Mouse (Mus musculus) MEL (cell line): Measurements from ENCODE around the gene Tenm3. TPM values are rescaled to one million over a fixed set of nuclear protein-coding genes. Genes with fewer than 3 reads are reported as not detected.

Experiments
- DNase-seq: peaks from one replicate; pipeline ENCODE4 v3.0.0; 2011; ENCODE audit warnings: low read depth, low spot score
- H3K27ac ChIP-seq: 2 replicates; pipeline ENCODE4 v1.5.1; 2012; ENCODE audit warnings: low read depth, mild to moderate bottlenecking, control low read depth, low read length, moderate library complexity; ENCODE audit not compliant: control insufficient read depth
- H3K27me3 ChIP-seq, 2 experiments: fragments of 150-350 bp in 1 of 2; sonication (generic) in 1 of 2; 2 replicates each; pipeline ENCODE4 v1.6.1; 2012; ENCODE audit warnings: low read length in 2 of 2, mild to moderate bottlenecking in 2 of 2, improper control_type of control experiment in 1 of 2, moderate library complexity in 1 of 2; ENCODE audit not compliant: insufficient read depth in 2 of 2, control insufficient read depth in 1 of 2
- H3K36me3 ChIP-seq, 2 experiments: 2 replicates each; pipeline ENCODE4 v1.6.1; 2012 to 2014; ENCODE audit warnings: low read length in 2 of 2, improper control_type of control experiment in 1 of 2, inconsistent platforms in 1 of 2, mild to moderate bottlenecking in 1 of 2; ENCODE audit not compliant: insufficient read depth in 2 of 2, control insufficient read depth in 1 of 2
- H3K4me1 ChIP-seq, 2 experiments: fragments of 150-350 bp in 1 of 2; sonication (generic) in 1 of 2; 2 replicates each; pipeline ENCODE4 v1.6.1; 2012; ENCODE audit warnings: low read length in 2 of 2, improper control_type of control experiment in 1 of 2, mild to moderate bottlenecking in 1 of 2; ENCODE audit not compliant: insufficient read depth in 2 of 2, control insufficient read depth in 1 of 2
- H3K4me3 ChIP-seq, 2 experiments: fragments of 150-350 bp in 1 of 2; sonication (generic) in 1 of 2; 2 replicates each; pipeline ENCODE4 v1.5.1; 2012; ENCODE audit warnings: low read depth in 2 of 2, low read length in 2 of 2, mild to moderate bottlenecking in 2 of 2, moderate library complexity in 2 of 2, control low read depth in 1 of 2, improper control_type of control experiment in 1 of 2; ENCODE audit not compliant: control insufficient read depth in 1 of 2, insufficient read depth in 1 of 2
- H3K79me2 ChIP-seq: 2 replicates; pipeline ENCODE4 v1.6.1; 2012; ENCODE audit warnings: mild to moderate bottlenecking, low read length, moderate library complexity; ENCODE audit not compliant: control insufficient read depth, poor library complexity, insufficient read depth
- H3K9ac ChIP-seq: 2 replicates; pipeline ENCODE4 v1.6.1; 2012; ENCODE audit warnings: low read depth, mild to moderate bottlenecking, control low read depth, low read length, moderate library complexity; ENCODE audit not compliant: control insufficient read depth, poor library complexity, severe bottlenecking
- H3K9me3 ChIP-seq: fragments of 150-350 bp; sonication (generic); replicated peaks from 2 replicates; pipeline ENCODE4 v1.6.1; 2012; ENCODE audit warnings: mild to moderate bottlenecking, low read length, improper control_type of control experiment, moderate library complexity; ENCODE audit not compliant: insufficient read depth
- BHLHE40 ChIP-seq: IDR thresholded peaks from 2 replicates; pipeline ENCODE4 v1.6.1; 2012; ENCODE audit warnings: low read depth, mild to moderate bottlenecking, inconsistent platforms, low read length, improper control_type of control experiment, borderline replicate concordance
- CTCF ChIP-seq, 3 experiments: IDR thresholded peaks in 2 of 3; conservative IDR thresholded peaks in 1 of 3; 2 replicates each; pipeline ENCODE4 v1.5.1; 2011 to 2012; ENCODE audit warnings: low read length in 3 of 3, low read depth in 2 of 3, mild to moderate bottlenecking in 2 of 3, improper control_type of control experiment in 1 of 3, inconsistent platforms in 1 of 3, mixed read lengths in 1 of 3, moderate library complexity in 1 of 3; ENCODE audit not compliant: control insufficient read depth in 1 of 3, insufficient read depth in 1 of 3, poor library complexity in 1 of 3, severe bottlenecking in 1 of 3
- E2F4 ChIP-seq: IDR thresholded peaks from 2 replicates; pipeline ENCODE4 v1.6.1; 2011; ENCODE audit warnings: low read depth, low read length, improper control_type of control experiment, borderline replicate concordance
- ELF1 ChIP-seq: IDR thresholded peaks from 2 replicates; pipeline ENCODE4 v1.6.1; 2014; ENCODE audit warnings: low read depth, mild to moderate bottlenecking, inconsistent platforms, low read length, improper control_type of control experiment, moderate library complexity
- GATA1 ChIP-seq: IDR thresholded peaks from 2 replicates; pipeline ENCODE4 v1.6.1; 2011; ENCODE audit warnings: low read depth, low read length, improper control_type of control experiment
- HCFC1 ChIP-seq: IDR thresholded peaks from 2 replicates; pipeline ENCODE4 v1.6.1; 2012; ENCODE audit warnings: low read depth, mild to moderate bottlenecking, inconsistent platforms, low read length, improper control_type of control experiment, moderate library complexity
- KAT2A ChIP-seq: conservative IDR thresholded peaks from 2 replicates; pipeline ENCODE4 v1.6.1; 2012; ENCODE audit warnings: low read depth, low read length, improper control_type of control experiment, inconsistent platforms
- MAZ ChIP-seq: IDR thresholded peaks from 2 replicates; pipeline ENCODE4 v1.6.1; 2012; ENCODE audit warnings: low read depth, mild to moderate bottlenecking, inconsistent platforms, low read length, improper control_type of control experiment
- MEF2A ChIP-seq: IDR thresholded peaks from 2 replicates; pipeline ENCODE4 v1.6.1; 2014; ENCODE audit warnings: low read depth, mild to moderate bottlenecking, inconsistent platforms, low read length, improper control_type of control experiment; ENCODE audit not compliant: poor library complexity, insufficient replicate concordance, severe bottlenecking; ENCODE audit errors: extremely low read depth
- POLR2A ChIP-seq, 2 experiments: IDR thresholded peaks; 2 replicates each; pipeline ENCODE4 v1.6.1; 2011 to 2012; ENCODE audit warnings: low read length in 2 of 2, mild to moderate bottlenecking in 2 of 2, control low read depth in 1 of 2, improper control_type of control experiment in 1 of 2, low read depth in 1 of 2, moderate library complexity in 1 of 2; ENCODE audit not compliant: control insufficient read depth in 1 of 2, insufficient read depth in 1 of 2, poor library complexity in 1 of 2
- POLR2AphosphoS2 ChIP-seq: IDR thresholded peaks from 2 replicates; pipeline ENCODE4 v1.6.1; 2011; ENCODE audit warnings: low read length, improper control_type of control experiment
- POLR2AphosphoS5 ChIP-seq: IDR thresholded peaks from 2 replicates; pipeline ENCODE4 v1.6.1; 2012; ENCODE audit warnings: low read depth, borderline replicate concordance, mild to moderate bottlenecking, inconsistent platforms, low read length, moderate library complexity, mixed read lengths
- RAD21 ChIP-seq: IDR thresholded peaks from 2 replicates; pipeline ENCODE4 v1.6.1; 2011; ENCODE audit warnings: mild to moderate bottlenecking, low read depth, low read length, improper control_type of control experiment
- RCOR1 ChIP-seq: IDR thresholded peaks from 2 replicates; pipeline ENCODE4 v1.6.1; 2012; ENCODE audit warnings: low read depth, mild to moderate bottlenecking, inconsistent platforms, low read length, improper control_type of control experiment
- SMC3 ChIP-seq: IDR thresholded peaks from 2 replicates; pipeline ENCODE4 v1.6.1; 2011; ENCODE audit warnings: low read depth, low read length, improper control_type of control experiment
- TAL1 ChIP-seq: IDR thresholded peaks from 2 replicates; pipeline ENCODE4 v1.6.1; 2012; ENCODE audit warnings: mild to moderate bottlenecking, inconsistent platforms, low read length, moderate library complexity, mixed read lengths
- TCF12 ChIP-seq: IDR thresholded peaks from 2 replicates; pipeline ENCODE4 v1.6.1; 2014; ENCODE audit warnings: low read depth, mild to moderate bottlenecking, inconsistent platforms, low read length, improper control_type of control experiment, moderate library complexity
- UBTF ChIP-seq: IDR thresholded peaks from 2 replicates; pipeline ENCODE4 v1.6.1; 2012; ENCODE audit warnings: low read depth, mild to moderate bottlenecking, inconsistent platforms, low read length, improper control_type of control experiment, moderate library complexity, borderline replicate concordance; ENCODE audit not compliant: insufficient read depth
- USF1 ChIP-seq: IDR thresholded peaks from 2 replicates; pipeline ENCODE4 v1.6.1; 2014; ENCODE audit warnings: low read depth, mild to moderate bottlenecking, inconsistent platforms, low read length, improper control_type of control experiment, moderate library complexity
- ZKSCAN1 ChIP-seq: IDR thresholded peaks from 2 replicates; pipeline ENCODE4 v1.6.1; 2012; ENCODE audit warnings: low read depth, mild to moderate bottlenecking, inconsistent platforms, low read length, improper control_type of control experiment, moderate library complexity
- ZNF384 ChIP-seq: IDR thresholded peaks from 2 replicates; pipeline ENCODE4 v1.6.1; 2012; ENCODE audit warnings: low read depth, mild to moderate bottlenecking, inconsistent platforms, low read length, improper control_type of control experiment
- polyA plus RNA-seq, 2 experiments: library from polyadenylated mRNA; stranded (reverse) in 1 of 2; unstranded in 1 of 2; fragments of >175 nt in 1 of 2; fragments of >200 nt in 1 of 2; gene quantifications; 2 replicates each; pipeline versions ENCODE4 v1.2.1 to v1.2.4; 2012; ENCODE audit warnings: low replicate concordance in 2 of 2, low read depth in 1 of 2; ENCODE audit not compliant: insufficient read length in 2 of 2, insufficient read depth in 1 of 2, missing spikeins in 1 of 2
- total RNA-seq: library from RNA; depleted of rRNA; stranded (reverse); fragments of 300-350 nt; gene quantifications from 2 replicates; pipeline ENCODE4 v1.2.3, GENCODE M21; 2012

Gene Tenm3
- total and polyA plus RNA-seq, 3 experiments = not detected

DNA sequence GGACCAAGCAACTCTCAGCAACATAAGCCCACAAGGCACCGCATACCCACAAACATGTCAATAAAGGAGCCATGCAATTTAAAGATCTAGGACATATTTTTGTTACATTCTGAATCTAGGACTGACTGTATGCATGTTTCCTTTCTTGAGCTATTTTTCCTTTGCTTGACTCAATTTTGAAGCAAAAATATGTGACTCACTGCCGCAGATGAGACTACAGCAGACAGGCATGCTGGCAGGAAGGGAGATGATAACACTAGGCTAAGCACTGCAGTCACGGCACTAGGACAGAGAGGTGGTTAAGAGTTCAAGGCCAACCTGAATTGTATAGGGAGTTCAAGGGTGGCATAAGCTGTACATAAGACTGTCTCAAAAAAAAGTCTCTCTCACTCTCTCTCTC lies 79.7 kb downstream of the Tenm3 start:
- DNase-seq = no peak
- no peaks in the 10 kb centered on the region for H3K36me3 ChIP-seq
- H3K79me2 ChIP-seq = no peaks in the 10 kb centered on the region
- no peak overlapping the region for H3K4me3 ChIP-seq
- H3K27ac ChIP-seq = no peak overlapping the region
- no peaks in the 10 kb centered on the region for H3K27me3 ChIP-seq
- H3K9me3 ChIP-seq = no peaks in the 10 kb centered on the region
- no peaks in the 10 kb centered on the region for H3K4me1 ChIP-seq
- TF ChIP-seq HCFC1 (no peak), MAZ (no peak), ZNF384 (no peak), MEF2A (no peak), KAT2A (no peak), TCF12 (no peak), RCOR1 (no peak), POLR2AphosphoS5 (no peak), ELF1 (no peak), UBTF (no peak), GATA1 (no peak)
- no peak overlapping the region for H3K9ac ChIP-seq

DNA sequence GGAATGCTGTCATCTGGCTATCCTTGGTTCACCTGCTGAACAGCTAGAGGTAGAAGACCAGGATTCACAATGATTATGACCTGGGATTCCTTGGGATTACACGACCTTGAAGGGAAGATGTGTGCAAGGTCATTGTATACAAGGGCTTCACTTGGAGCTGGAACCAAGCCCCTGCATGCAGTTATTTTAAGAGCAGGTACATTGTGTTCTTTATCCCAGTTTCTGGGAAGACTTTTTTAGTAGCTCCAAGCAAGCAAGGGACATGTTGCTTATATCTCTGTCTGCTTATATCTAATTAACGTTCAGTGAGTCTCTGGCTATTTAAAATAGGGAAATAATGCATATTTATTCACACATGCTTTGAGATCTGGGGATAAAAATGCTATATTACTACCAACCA lies 86.9 kb downstream of the Tenm3 start:
- TF ChIP-seq CTCF (IDR thresholded peaks at IDR 0.05 in 2 of 3, conservative IDR thresholded peaks at IDR 0.05 in 1 of 3; ENCODE audit: control insufficient read depth in 1 of 3, insufficient read depth in 1 of 3, low read depth in 2 of 3, low read length in 3 of 3, poor library complexity in 1 of 3, severe bottlenecking in 1 of 3) (no peak), TAL1 (no peak), POLR2A (IDR thresholded peaks at IDR 0.05; ENCODE audit: control insufficient read depth in 1 of 2, insufficient read depth in 1 of 2, low read depth in 1 of 2, low read length in 2 of 2, poor library complexity in 1 of 2) (no peak), ZKSCAN1 (no peak), SMC3 (no peak), E2F4 (no peak)
- Histone ChIP-seq H3K4me1 (no peaks in the 10 kb centered on the region), H3K9ac (no peak overlapping the region), H3K9me3 (no peaks in the 10 kb centered on the region), H3K27me3 (no peaks in the 10 kb centered on the region), H3K36me3 (no peaks in the 10 kb centered on the region), H3K79me2 (no peaks in the 10 kb centered on the region), H3K4me3 (no peak overlapping the region), H3K27ac (no peak overlapping the region)
- no peak for DNase-seq

- Histone ChIP-seq H3K79me2 (no peaks in the 10 kb centered on the region), H3K9me3 (no peaks in the 10 kb centered on the region), H3K9ac (no peak overlapping the region), H3K36me3 (no peaks in the 10 kb centered on the region), H3K27me3 (no peaks in the 10 kb centered on the region), H3K4me1 (no peaks in the 10 kb centered on the region), H3K27ac (no peak overlapping the region), H3K4me3 (no peak overlapping the region)
- no peak for TF ChIP-seq BHLHE40
- no peak for TF ChIP-seq RAD21
- TF ChIP-seq USF1 = no peak
- no peak for TF ChIP-seq HCFC1
- no peak for TF ChIP-seq GATA1
- TF ChIP-seq POLR2AphosphoS2 = no peak
- DNase-seq = no peak
Observed at GRCm38 (mm10) chr8:48755492-48755891, 88.3 kb downstream of the Tenm3 start.
